Mouse (Mus musculus) CH12.LX (cell line): ENCODE results near the gene Fbrsl1.

Experiments
- CTCF ChIP-seq, 2 experiments: IDR thresholded peaks in 1 of 2; conservative IDR thresholded peaks in 1 of 2; 2 replicates each; pipeline ENCODE4 v1.5.1; 2011 to 2012; ENCODE audit warnings: low read depth in 2 of 2, low read length in 2 of 2, improper control_type of control experiment in 1 of 2, inconsistent platforms in 1 of 2, mild to moderate bottlenecking in 1 of 2, moderate library complexity in 1 of 2
- JUN ChIP-seq: IDR thresholded peaks from 2 replicates; pipeline ENCODE4 v1.6.1; 2011; ENCODE audit warnings: low read depth, mild to moderate bottlenecking, low read length, improper control_type of control experiment, moderate library complexity; ENCODE audit not compliant: insufficient read depth
- POLR2A ChIP-seq: IDR thresholded peaks from 2 replicates; pipeline ENCODE4 v1.6.1; 2011; ENCODE audit warnings: low read depth, mild to moderate bottlenecking, improper control_type of control experiment, low read length
- RAD21 ChIP-seq: IDR thresholded peaks from 2 replicates; pipeline ENCODE4 v1.6.1; 2011; ENCODE audit warnings: low read depth, mild to moderate bottlenecking, low read length, improper control_type of control experiment, moderate library complexity
- UBTF ChIP-seq: IDR thresholded peaks from 2 replicates; pipeline ENCODE4 v1.6.1; 2012; ENCODE audit warnings: low read depth, mild to moderate bottlenecking, inconsistent platforms, low read length, improper control_type of control experiment, moderate library complexity

DNA sequence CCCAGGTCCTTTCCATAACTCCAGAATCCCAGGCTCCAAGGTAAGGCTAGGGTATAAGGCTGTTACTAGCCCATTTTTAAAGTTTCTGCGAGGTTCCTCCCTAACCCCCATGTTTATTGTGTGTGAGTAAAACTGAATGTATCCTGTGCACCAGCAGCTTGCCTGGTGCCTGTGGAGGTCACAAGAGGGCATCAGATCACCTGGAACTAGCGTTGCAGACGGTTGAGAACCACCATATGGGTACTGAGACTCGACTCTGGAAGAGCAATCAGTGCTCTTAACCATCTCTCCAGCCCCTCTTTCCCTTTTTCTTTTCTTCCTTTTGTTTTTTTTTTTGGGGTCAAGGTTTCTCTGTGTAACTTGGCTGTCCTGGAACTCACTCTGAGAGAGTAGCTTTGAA, 68.5 kb downstream of the Fbrsl1 start:
- TF ChIP-seq UBTF (no peak), RAD21 (peak; percentile 16), POLR2A (no peak), JUN (no peak), CTCF (conservative IDR thresholded peaks at IDR 0.05 in 1 of 2, IDR thresholded peaks at IDR 0.05 in 1 of 2; ENCODE audit: low read depth in 2 of 2, low read length in 2 of 2) (peak in 1 of 2 experiments; percentile 26; a peak in 1 of 4 replicates)
